Mouse (Mus musculus) c-Kit-negative CD71-positive TER-119-positive erythroid progenitor cells, embryonic 14.5 days (primary cell): Measurements from ENCODE around the gene Enah.

Experiments used
- DNase-seq: peaks from one replicate; pipeline ENCODE4 v3.0.0-alpha.2; 2013; ENCODE audit warnings: low read depth, low spot score

Enah gene

GRCm38 (mm10) chr1:181878436-181878835, 141.4 kb downstream of the Enah start:
- DNase-seq, result no peak

- DNase-seq, result no peak
Measured at GRCm38 (mm10) chr1:181877088-181877487, 142.7 kb downstream of the Enah start.

- DNase-seq, result no peak
Measured at GRCm38 (mm10) chr1:181876656-181877055, 143.1 kb downstream of the Enah start.

- no peak for DNase-seq
Measured at GRCm38 (mm10) chr1:181873086-181873920, 146.5 kb downstream of the Enah start.

- DNase-seq, result no peak
Measured at GRCm38 (mm10) chr1:181872639-181873038, 147.2 kb downstream of the Enah start.

- no peak for DNase-seq
Measured at GRCm38 (mm10) chr1:181866429-181867280, 153.1 kb downstream of the Enah start.

GRCm38 (mm10) chr1:181865863-181866216, 153.9 kb downstream of the Enah start:
- no peak for DNase-seq

GRCm38 (mm10) chr1:181864971-181865862, 154.6 kb downstream of the Enah start:
- no peak for DNase-seq

- no peak for DNase-seq
Measured at GRCm38 (mm10) chr1:181863431-181863830, 156.4 kb downstream of the Enah start.

GRCm38 (mm10) chr1:181862676-181863374, 157.0 kb downstream of the Enah start:
- no peak for DNase-seq

GRCm38 (mm10) chr1:181861181-181861902, 158.4 kb downstream of the Enah start:
- DNase-seq, result no peak

GRCm38 (mm10) chr1:181860659-181861058, 159.1 kb downstream of the Enah start:
- DNase-seq, result no peak

GRCm38 (mm10) chr1:181856329-181856728, 163.5 kb downstream of the Enah start:
- no peak for DNase-seq

- no peak for DNase-seq
Measured at GRCm38 (mm10) chr1:181854829-181855228, 165.0 kb downstream of the Enah start.

- no peak for DNase-seq
Measured at GRCm38 (mm10) chr1:181853081-181853736, 166.6 kb downstream of the Enah start.

- no peak for DNase-seq
Measured at GRCm38 (mm10) chr1:181852466-181852865, 167.3 kb downstream of the Enah start.

GRCm38 (mm10) chr1:181851521-181852310, 168.1 kb downstream of the Enah start:
- DNase-seq, result no peak

GRCm38 (mm10) chr1:181850441-181850840, 169.3 kb downstream of the Enah start:
- DNase-seq, result no peak

GRCm38 (mm10) chr1:181848210-181848609, 171.6 kb downstream of the Enah start:
- DNase-seq, result no peak
